Mouse (Mus musculus) cerebellum, adult (tissue): Measurements from ENCODE around the gene Serping1.
A peak's percentile ranks its signal among the peaks of the same experiment; 100 is the strongest.
"Not testable (repeated sequence)": the region's sequence is repeated elsewhere in the genome, so short reads cannot be mapped to it uniquely, and the experiment has no call there.

Experiments
- ATAC-seq: cut with Nextera tagmentation; 2 replicates; pipeline ENCODE4 v1.9.2; 2017; ENCODE audit warnings: mild to moderate bottlenecking, moderate library complexity, mixed read lengths; ENCODE audit not compliant: insufficient number of reproducible peaks, low FRiP score, low TSS enrichment

The Serping1 gene

DNA sequence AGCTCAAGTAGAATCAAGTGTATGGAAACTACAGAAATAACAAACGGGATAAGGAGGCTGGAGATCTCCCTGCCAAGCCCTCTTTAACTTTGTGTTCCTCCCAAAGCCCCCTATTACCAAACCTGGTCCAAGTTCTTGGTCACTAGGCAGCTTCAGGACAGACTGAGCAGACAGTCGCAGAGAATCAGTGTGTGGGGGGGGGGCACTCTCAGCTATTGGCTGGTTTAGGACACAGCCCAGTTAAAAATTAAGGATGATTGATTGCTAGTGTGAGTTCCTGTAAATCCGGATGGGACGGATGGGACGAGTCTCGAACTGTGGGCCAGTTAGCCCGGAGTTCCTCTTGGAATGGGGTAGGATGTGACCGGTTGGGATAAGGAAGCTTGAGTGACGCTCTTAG is at the start of gene Serping1:
Gene Serping1, minus strand, starts transcription at position 204 of the 400 bp plus-strand sequence.
- ATAC-seq = 0 out of 2 replicates have a peak, but pooled peaks have one; percentile 16

DNA sequence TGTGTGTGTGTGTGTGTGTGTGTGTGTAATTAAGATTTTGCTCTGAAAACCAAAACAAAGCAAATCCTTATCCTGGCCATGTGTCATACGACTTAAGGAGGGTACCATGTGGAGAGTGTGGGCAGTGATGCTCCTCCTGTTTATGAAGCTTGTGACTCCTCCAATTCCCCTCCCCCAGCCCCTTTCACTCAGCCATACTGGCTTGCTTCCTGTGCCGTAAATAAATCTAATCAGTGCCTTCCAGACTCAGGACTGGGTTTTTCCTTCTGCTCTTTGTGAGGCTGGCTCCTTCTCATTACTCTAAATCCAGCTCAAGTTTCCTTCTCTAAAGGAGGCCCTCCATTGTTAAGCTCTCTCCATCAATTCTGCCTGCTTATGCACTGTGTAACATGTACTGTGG is 48.0 kb upstream of the Serping1 start:
- no peak for ATAC-seq

- ATAC-seq = no peak
Observed at GRCm38 (mm10) chr2:84822552-84822951, 47.3 kb upstream of the Serping1 start, which contains the start of gene Smtnl1. Smtnl1 (minus strand) TSS chr2:84822652.

- ATAC-seq = no peak
Observed at GRCm38 (mm10) chr2:84819861-84820260, 44.6 kb upstream of the Serping1 start.

DNA sequence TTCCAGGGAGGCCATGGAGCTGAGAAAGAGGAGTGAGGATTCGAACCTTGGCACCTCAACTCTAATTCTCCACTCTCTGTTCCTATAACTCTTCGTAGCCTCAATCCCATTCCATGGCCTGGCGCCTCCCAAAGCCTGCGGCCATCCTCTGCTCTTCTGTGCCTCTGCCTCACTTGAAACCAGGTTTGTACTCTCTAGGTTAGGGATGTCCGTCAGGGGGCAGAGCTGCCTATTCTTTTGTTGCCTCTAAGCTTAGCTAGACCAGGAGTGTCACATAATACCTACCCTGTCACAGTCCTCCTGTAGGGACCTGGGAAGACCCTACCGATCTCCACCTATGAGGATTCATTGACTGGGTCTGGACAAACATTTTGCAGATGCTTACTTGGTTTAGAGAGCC is 37.4 kb upstream of the Serping1 start:
- no peak for ATAC-seq

- no peak for ATAC-seq
Observed at GRCm38 (mm10) chr2:84811880-84812279, 36.6 kb upstream of the Serping1 start.

DNA sequence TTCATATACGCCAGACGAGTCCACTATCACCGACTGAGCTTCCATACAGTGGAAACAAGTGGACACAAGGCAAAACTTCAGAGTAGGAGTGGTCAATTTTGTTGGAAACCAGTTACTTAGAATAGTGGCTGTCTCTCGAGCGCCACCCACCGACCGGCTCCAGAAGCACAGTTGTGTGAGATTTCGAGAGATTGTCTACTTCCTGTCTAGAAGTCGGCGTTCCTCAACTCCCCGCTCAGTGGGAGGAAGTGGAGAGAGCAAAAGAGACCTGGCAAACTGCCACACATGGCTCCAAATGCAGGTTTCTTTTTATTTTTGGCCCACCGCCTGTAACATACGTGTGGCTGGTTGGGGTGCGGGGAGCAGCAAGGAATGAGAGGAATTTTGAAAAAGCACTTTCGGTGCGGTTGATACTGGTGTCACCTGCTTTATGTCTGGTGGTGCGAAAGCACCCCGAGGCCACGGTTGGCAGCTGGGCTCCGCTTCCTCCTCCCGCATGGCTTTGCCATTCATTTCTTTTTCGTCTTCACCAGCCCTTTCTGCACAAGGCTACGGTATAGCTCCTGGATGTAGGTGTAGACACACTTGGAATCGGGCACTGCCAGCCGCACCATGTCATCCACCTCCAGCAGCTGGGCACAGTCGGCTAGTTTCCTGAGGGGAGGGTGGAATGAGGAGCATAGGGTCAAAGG is 35.8 kb upstream of the Serping1 start:
- ATAC-seq = peak; percentile 71

DNA sequence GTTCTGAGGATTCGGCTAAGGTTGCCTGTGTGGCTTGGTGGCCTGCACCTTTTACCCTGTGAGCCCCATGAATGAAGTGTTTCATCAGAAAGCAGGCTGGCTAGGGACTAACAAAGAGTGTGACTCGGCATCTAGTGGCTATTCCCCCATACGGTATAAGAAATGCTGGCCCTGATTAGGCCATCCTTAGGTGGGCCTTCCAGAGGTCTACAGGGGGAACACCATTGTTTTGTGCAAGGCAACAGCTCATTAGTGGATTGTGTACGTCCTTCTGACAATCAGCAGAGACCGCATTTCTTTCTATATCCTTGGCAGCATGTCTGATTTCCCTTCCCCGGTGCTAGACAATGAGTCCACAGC is 35.3 kb upstream of the Serping1 start:
- no peak for ATAC-seq

DNA sequence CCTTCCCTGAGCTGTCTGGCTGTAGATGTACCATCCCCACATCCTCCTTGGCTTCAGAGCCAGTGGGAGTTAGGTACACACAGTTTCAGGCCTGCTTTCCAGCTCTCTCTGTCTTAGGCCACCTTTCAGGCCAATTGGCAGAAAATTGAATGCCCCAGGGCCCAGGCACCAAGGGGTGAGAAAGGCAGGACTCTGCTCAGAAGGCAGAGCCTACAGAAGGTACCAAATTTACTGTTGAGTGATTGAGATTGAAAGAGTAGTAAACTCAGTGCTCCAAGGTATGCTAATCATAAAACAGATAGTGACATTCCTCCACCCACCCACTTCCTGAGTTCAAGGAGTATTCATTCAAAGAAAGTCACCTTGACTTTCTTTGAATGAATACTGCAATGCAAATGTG is 34.1 kb upstream of the Serping1 start:
- no peak for ATAC-seq

DNA sequence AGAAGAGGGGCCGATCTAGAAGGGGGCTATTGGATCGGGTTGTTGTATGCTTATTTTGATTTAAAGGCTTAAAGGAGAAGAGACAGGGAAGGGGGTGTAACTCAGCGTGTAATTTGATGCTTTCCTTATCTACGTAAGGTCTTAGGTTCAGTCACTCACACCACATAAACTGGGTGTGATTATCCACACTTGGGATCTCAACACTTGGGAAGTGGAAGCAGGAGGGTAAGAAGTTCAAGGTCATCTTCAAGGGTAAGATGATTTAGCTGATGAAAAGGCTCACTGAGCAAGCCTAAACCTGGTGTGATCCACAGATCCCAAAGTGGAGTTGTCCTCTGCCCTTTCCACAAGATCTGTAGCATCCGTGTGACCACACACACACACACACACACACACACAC is 31.3 kb upstream of the Serping1 start:
- no peak for ATAC-seq

GRCm38 (mm10) chr2:84803963-84804362 is 28.7 kb upstream of the Serping1 start:
- no peak for ATAC-seq

GRCm38 (mm10) chr2:84801223-84801622 is 26.0 kb upstream of the Serping1 start:
- not testable (repeated sequence) for ATAC-seq

GRCm38 (mm10) chr2:84800304-84800703 is 25.1 kb upstream of the Serping1 start:
- ATAC-seq = no peak

GRCm38 (mm10) chr2:84799041-84799561 is 23.9 kb upstream of the Serping1 start:
- peak; percentile 82 for ATAC-seq

DNA sequence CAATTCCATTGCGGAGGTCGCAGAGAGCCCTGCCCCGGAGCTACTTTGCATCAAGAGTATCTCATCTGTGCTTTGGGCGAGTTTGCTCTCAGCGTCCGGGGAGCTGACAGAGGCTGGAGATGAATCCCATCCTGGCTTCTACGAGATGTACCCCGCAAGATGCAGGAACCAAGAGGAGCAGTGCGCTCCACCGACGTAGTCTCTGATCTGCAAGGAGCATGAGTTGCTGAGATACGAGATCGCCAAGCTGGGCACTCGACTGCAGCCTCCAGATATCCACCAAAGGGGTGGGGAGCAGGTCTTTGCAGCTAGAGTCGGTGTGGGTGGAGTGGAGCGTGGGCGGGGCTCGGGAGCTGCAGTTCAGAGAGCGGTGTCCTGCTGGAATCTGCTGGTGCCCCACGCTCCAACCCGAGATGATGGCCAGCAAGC is 23.3 kb upstream of the Serping1 start, which contains the start of gene Ube2l6:
Gene Ube2l6, plus strand, starts transcription at position 336 of the 429 bp plus-strand sequence.
- peak; percentile 69 for ATAC-seq

DNA sequence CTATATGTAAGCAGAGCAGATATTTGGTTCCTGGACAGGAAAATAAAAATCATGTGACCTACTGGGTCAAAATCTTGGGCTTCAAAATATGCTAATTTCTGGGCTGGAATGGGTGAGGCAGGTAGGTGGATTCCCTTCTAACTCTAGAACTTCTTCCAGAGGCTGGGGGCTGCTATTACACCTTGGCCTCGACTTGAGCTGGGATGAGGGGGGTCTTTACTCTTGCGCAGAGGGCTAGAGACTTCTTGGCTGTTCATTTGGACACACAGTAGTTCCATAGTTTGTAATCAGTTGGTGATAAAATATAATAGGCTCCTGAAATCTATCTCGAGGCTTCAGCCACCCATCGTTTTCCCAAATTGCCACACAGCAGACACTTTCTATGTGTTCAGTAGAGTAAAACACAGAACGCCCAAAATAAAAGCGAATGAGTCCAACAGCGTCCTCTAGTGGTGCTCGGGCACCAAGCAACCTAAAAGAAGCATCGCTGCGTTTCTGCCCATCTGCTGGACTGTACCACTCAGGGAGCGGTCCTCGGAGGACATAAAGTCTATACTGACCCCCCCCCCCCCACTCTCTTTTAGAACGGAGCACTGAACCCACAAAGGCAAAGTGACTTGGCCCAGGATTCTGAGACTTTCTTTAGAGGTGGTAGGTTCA is 22.7 kb upstream of the Serping1 start:
- ATAC-seq = peak; percentile 79

DNA sequence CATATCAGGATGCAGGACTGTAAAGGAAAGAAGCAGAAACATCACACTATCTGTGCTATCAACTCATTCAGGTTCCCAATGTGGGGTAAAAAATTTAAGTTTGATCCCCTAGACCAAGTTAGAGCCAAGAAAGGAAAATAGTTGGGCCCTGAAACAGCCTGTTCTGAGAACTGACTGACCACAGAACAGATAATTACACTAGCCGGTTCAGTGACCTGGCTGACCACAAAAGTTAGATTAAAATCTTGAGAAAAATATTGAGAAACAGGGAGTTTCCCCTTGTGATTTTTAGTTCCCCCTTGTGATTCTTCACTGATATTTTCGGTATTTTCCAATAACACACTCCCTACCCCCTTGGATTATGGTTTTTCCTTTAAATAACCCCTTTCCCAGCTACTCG is 18.6 kb upstream of the Serping1 start:
- ATAC-seq = no peak

- ATAC-seq = no peak
Observed at GRCm38 (mm10) chr2:84793154-84793553, 17.9 kb upstream of the Serping1 start.

- ATAC-seq = no peak
Observed at GRCm38 (mm10) chr2:84792516-84792915, 17.3 kb upstream of the Serping1 start.

DNA sequence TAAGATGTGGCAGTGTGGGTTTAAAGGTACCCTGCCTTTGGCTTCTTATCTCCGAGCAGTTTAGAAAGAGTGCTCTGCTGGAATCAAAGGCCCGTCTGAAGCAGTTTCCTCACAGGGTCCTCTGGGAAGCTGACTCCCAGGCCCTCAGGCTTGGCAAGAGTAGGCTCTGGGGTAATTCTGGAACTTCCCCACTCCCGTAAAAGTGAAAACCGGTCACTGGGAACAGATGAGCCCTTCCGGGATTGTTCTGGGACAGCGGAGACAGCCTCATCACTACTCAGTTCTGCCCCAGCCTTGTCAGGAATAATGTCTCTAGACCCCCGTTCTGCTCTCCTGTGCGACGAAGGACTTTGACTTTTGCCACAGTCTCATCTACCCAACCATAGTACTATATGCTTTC is 15.2 kb upstream of the Serping1 start:
- ATAC-seq = no peak

DNA sequence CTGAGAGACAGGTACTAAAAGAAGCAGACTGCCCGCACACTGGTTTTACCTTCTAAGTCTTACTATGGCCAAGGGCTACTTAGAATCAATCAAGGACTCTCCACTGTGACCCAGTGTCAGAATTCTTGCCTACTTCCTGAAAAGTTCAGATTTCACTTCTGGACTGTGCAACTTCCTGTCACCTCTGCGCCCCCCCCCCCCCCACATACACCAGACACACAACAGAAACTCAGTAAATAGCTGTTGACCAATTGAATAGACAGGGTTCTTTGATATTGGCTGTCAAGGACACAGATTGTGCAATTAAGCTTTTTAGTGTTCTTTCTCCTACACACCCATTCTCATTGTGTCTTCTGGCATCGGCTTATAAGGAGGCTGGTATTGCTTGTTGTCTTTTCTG is 13.1 kb upstream of the Serping1 start:
- no peak for ATAC-seq
